Mouse (Mus musculus) cerebellum, adult 9-10 months (tissue): ENCODE data around the gene Il10rb.
"Not testable (repeated sequence)": the region's sequence is repeated elsewhere in the genome, so short reads cannot be mapped to it uniquely, and the experiment has no call there.

Experiments used
- DNase-seq: peaks from one replicate; pipeline ENCODE4 v3.0.0; 2022

Il10rb gene

GRCm38 (mm10) chr16:91425816-91426215 lies 19.9 kb downstream of the Il10rb start:
- no peak for DNase-seq

- no peak for DNase-seq
Measured at GRCm38 (mm10) chr16:91426586-91426985, 20.6 kb downstream of the Il10rb start.

- DNase-seq, result no peak
Measured at GRCm38 (mm10) chr16:91427461-91427860, 21.5 kb downstream of the Il10rb start.

GRCm38 (mm10) chr16:91428259-91428865 lies 22.4 kb downstream of the Il10rb start:
- no peak for DNase-seq

GRCm38 (mm10) chr16:91432720-91433328 lies 26.9 kb downstream of the Il10rb start:
- DNase-seq, result no peak

- no peak for DNase-seq
Measured at GRCm38 (mm10) chr16:91433329-91433933, 27.5 kb downstream of the Il10rb start.

- DNase-seq, result no peak
Measured at GRCm38 (mm10) chr16:91434119-91434518, 28.2 kb downstream of the Il10rb start.

GRCm38 (mm10) chr16:91438081-91438480 lies 32.1 kb downstream of the Il10rb start:
- no peak for DNase-seq

GRCm38 (mm10) chr16:91438599-91438998 lies 32.6 kb downstream of the Il10rb start:
- DNase-seq, result not testable (repeated sequence)

GRCm38 (mm10) chr16:91441366-91441765 lies 35.4 kb downstream of the Il10rb start:
- DNase-seq, result no peak

GRCm38 (mm10) chr16:91441811-91442240 lies 35.9 kb downstream of the Il10rb start:
- DNase-seq, result no peak

- no peak for DNase-seq
Measured at GRCm38 (mm10) chr16:91442446-91442845, 36.5 kb downstream of the Il10rb start.

GRCm38 (mm10) chr16:91443211-91443611 lies 37.2 kb downstream of the Il10rb start:
- DNase-seq, result no peak

GRCm38 (mm10) chr16:91444847-91445246 lies 38.9 kb downstream of the Il10rb start:
- DNase-seq, result no peak

GRCm38 (mm10) chr16:91445566-91445965 lies 39.6 kb downstream of the Il10rb start:
- no peak for DNase-seq

GRCm38 (mm10) chr16:91446778-91447511 lies 41.0 kb downstream of the Il10rb start:
- DNase-seq, result no peak

- DNase-seq, result no peak
Measured at GRCm38 (mm10) chr16:91447512-91447900, 41.5 kb downstream of the Il10rb start.

GRCm38 (mm10) chr16:91448088-91448487 lies 42.1 kb downstream of the Il10rb start:
- DNase-seq, result no peak

- no peak for DNase-seq
Measured at GRCm38 (mm10) chr16:91448895-91449294, 42.9 kb downstream of the Il10rb start.

- DNase-seq, result no peak
Measured at GRCm38 (mm10) chr16:91450137-91451064, 44.4 kb downstream of the Il10rb start.

- no peak for DNase-seq
Measured at GRCm38 (mm10) chr16:91451949-91452348, 46.0 kb downstream of the Il10rb start.

GRCm38 (mm10) chr16:91452363-91452896 lies 46.5 kb downstream of the Il10rb start:
- DNase-seq, result no peak
